Mouse (Mus musculus): ENCODE results near the gene 6030458C11Rik. TPM values are rescaled to one million over a fixed set of nuclear protein-coding genes. Genes with fewer than 3 reads are reported as not detected.

6030458C11Rik gene
- total RNA-seq, 2 experiments from 2014 or later = 23.6 to 25.9 TPM

GRCm38 (mm10) chr15:12766848-12767247 is 57.6 kb downstream of the 6030458C11Rik start:
- DNase-seq (ENCODE audit: low spot score in 2 of 2) = no peak
- intact Hi-C loops (cut with DNase I) = no loop called here

GRCm38 (mm10) chr15:12763147-12763546 is 61.3 kb downstream of the 6030458C11Rik start:
- no peak for DNase-seq (ENCODE audit: low spot score in 2 of 2)
- intact Hi-C loops (cut with DNase I) = no loop called here

GRCm38 (mm10) chr15:12762258-12762913 is 62.1 kb downstream of the 6030458C11Rik start:
- no peak for DNase-seq (ENCODE audit: low spot score in 2 of 2)
- intact Hi-C loops (cut with DNase I) = no loop called here

- no peak for DNase-seq (ENCODE audit: low spot score in 2 of 2)
- intact Hi-C loops (cut with DNase I) = no loop called here
Observed at GRCm38 (mm10) chr15:12760747-12761146, 63.7 kb downstream of the 6030458C11Rik start.

GRCm38 (mm10) chr15:12758461-12758860 is 66.0 kb downstream of the 6030458C11Rik start:
- intact Hi-C loops (cut with DNase I) = no loop called here
- DNase-seq (ENCODE audit: low spot score in 2 of 2) = no peak

Small RNA genes within 50 kb of the gene (microRNA-seq; reads per million reads assigned to microRNA genes)
- gene Gm47288 = not detected

Other genes starting within 250 kb of the 6030458C11Rik start
- 10 to 100 TPM; 63.7 to 94.1 TPM for gene Pdzd2, start 84.7 kb downstream of the 6030458C11Rik start, total RNA-seq (2021)
- gene Drosha, start 166 bp upstream of the 6030458C11Rik start, total RNA-seq (2021) = 10 to 100 TPM; 84.2 to 89.7 TPM

All from left cerebral cortex, postnatal 36 days (tissue).